Mouse (Mus musculus) C2C12 (cell line): ENCODE data around the gene Rps3.

Experiments
- CTCF ChIP-seq: IDR thresholded peaks from one replicate; pipeline ENCODE4 v1.5.1; 2011; ENCODE audit not compliant: control insufficient read depth, insufficient read depth, insufficient read length
- FOSL1 ChIP-seq: IDR thresholded peaks from one replicate; pipeline ENCODE4 v1.8.0; 2011; ENCODE audit warnings: mild to moderate bottlenecking, low read length; ENCODE audit not compliant: poor library complexity, insufficient read depth, severe bottlenecking
- MYOD1 ChIP-seq: IDR thresholded peaks from one replicate; pipeline ENCODE4 v1.6.1; 2011; ENCODE audit warnings: low read depth; ENCODE audit not compliant: control insufficient read depth, insufficient read length
- MYOG ChIP-seq: IDR thresholded peaks from one replicate; pipeline ENCODE4 v1.6.1; 2011; ENCODE audit not compliant: control insufficient read depth, insufficient read length; ENCODE audit errors: extremely low read depth
- USF1 ChIP-seq: IDR thresholded peaks from one replicate; pipeline ENCODE4 v1.6.1; 2011; ENCODE audit warnings: low read depth, mild to moderate bottlenecking, control low read depth, moderate library complexity

GRCm38 (mm10) chr7:99500655-99501054 is 17.1 kb upstream of the Rps3 start:
- TF ChIP-seq CTCF = no peak
- TF ChIP-seq USF1 = no peak
- TF ChIP-seq MYOG = no peak
- no peak for TF ChIP-seq FOSL1
- TF ChIP-seq MYOD1 = no peak
